Mouse (Mus musculus): ENCODE measurements around the gene Gm3373. TPM values are rescaled to one million over a fixed set of nuclear protein-coding genes. Genes with fewer than 3 reads are reported as not detected.
"Not testable (repeated sequence)": the region's sequence is repeated elsewhere in the genome, so short reads cannot be mapped to it uniquely, and the experiment has no call there.

Gm3373 gene
- polyA plus RNA-seq (2012; rRNA removed) = 0.14 and 1.1 TPM in 2 replicates

DNA sequence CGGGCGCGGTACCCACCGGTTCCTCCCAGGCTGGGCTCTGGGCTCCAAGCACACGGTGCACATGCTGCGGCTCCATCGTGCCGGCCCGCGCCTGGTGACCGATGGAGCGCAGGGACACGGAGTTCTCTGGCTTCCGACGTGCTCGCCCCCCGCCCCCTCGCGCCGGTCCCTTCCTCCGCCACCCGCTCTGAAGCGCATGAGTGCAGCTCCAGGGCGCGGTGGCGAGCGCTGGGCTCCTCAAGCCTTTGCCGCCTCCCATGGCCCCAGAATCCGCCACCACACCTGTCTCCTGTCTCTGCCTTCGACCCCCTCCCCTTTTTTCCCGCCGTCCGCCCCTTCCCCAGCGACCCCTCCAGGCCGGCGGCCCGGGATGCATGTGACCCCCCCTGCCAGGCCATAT, at the start of gene Gm3373:
Gene Gm3373, minus strand, starts transcription at position 101 of the 400 bp plus-strand sequence.
- not testable (repeated sequence) for H3K4me1 ChIP-seq (replicated peaks; ENCODE audit: control insufficient read depth, insufficient read depth, low read length); H3K27me3 ChIP-seq (ENCODE audit: control insufficient read depth, insufficient read depth, low read length); DNase-seq; H3K27ac ChIP-seq (ENCODE audit: control insufficient read depth, insufficient read depth, low read length); H3K36me3 ChIP-seq (ENCODE audit: control insufficient read depth, insufficient read depth, low read length); H3K4me3 ChIP-seq (ENCODE audit: control insufficient read depth, insufficient read depth, low read length)
- no CpG with 5 or more reads among the region's 37 CpGs for WGBS

DNA sequence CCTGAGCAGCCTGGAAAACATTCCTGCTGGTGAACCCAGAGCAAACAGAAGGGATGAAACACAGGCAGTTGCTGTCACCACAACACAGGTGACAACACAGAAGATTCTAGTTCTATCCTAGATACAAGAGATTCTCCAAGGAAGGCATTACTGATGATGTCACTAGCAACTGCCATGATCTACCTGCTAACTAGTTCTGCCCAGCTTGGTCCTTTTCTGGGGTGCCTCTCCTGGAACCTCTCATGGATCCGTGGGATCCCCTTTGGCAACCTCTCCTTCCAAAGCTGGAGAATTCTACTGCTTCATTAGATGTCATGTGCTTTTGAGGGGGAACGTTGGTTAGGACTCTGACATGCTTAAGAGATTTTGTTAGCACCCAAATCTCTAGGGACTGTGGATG, 54.0 kb downstream of the Gm3373 start, which contains the start of gene Gm9603:
Gene Gm9603, minus strand, starts transcription at position 101 of the 400 bp plus-strand sequence.
- H3K27ac ChIP-seq (ENCODE audit: control insufficient read depth, insufficient read depth, low read length); H3K27me3 ChIP-seq (ENCODE audit: control insufficient read depth, insufficient read depth, low read length); H3K36me3 ChIP-seq (ENCODE audit: control insufficient read depth, insufficient read depth, low read length); H3K4me3 ChIP-seq (ENCODE audit: control insufficient read depth, insufficient read depth, low read length); H3K4me1 ChIP-seq (replicated peaks; ENCODE audit: control insufficient read depth, insufficient read depth, low read length); DNase-seq: not testable (repeated sequence)
- no CpG with 5 or more reads among the region's 2 CpGs for WGBS

Other genes with a start within 250 kb of the Gm3373 start
- gene Gm3488, start 239.9 kb downstream of the Gm3373 start, polyA plus RNA-seq (2012; rRNA removed) = 0.14 and 0.24 TPM in 2 replicates
- gene Gm3532, start 203.1 kb downstream of the Gm3373 start, polyA plus RNA-seq (2012; rRNA removed) = not detected in 2 replicates
- not detected in 2 replicates for gene Gm8265, start 108.5 kb downstream of the Gm3373 start, polyA plus RNA-seq (2012; rRNA removed)
- not detected in 2 replicates for gene Gm9603, start 54.1 kb downstream of the Gm3373 start, polyA plus RNA-seq (2012; rRNA removed)
- gene Gm3383, start 66.4 kb upstream of the Gm3373 start, polyA plus RNA-seq (2012; rRNA removed) = 0.20 and 0.28 TPM in 2 replicates
- gene Gm3424, start 88.8 kb upstream of the Gm3373 start, polyA plus RNA-seq (2012; rRNA removed) = not detected in 2 replicates
- not detected in 2 replicates for gene Gm8237, start 138.8 kb upstream of the Gm3373 start, polyA plus RNA-seq (2012; rRNA removed)
- not detected in 2 replicates for gene Gm3248, start 220.2 kb upstream of the Gm3373 start, polyA plus RNA-seq (2012; rRNA removed)
- gene Gm3453, start 237.6 kb upstream of the Gm3373 start, polyA plus RNA-seq (2012; rRNA removed) = not detected in 2 replicates